Mouse (Mus musculus): ENCODE results near the gene Cln6.
"Not testable (repeated sequence)": the region's sequence is repeated elsewhere in the genome, so short reads cannot be mapped to it uniquely, and the experiment has no call there.

Cln6 gene

GRCm38 (mm10) chr9:62838506-62839171 lies at the start of gene Cln6:
TSS of gene Cln6 (plus strand) at chr9:62838785.
- DNase-seq (ENCODE audit: low spot score in 2 of 2): peak; percentile 67 to 68

GRCm38 (mm10) chr9:62789856-62790255 lies 48.7 kb upstream of the Cln6 start:
- no peak for DNase-seq (ENCODE audit: low spot score in 2 of 2)

- not testable (repeated sequence) for DNase-seq (ENCODE audit: low spot score in 2 of 2)
Measured at GRCm38 (mm10) chr9:62799218-62799617, 39.4 kb upstream of the Cln6 start.

GRCm38 (mm10) chr9:62810095-62810494 lies 28.5 kb upstream of the Cln6 start:
- no peak for DNase-seq (ENCODE audit: low spot score in 2 of 2)

GRCm38 (mm10) chr9:62810543-62811515 lies 27.8 kb upstream of the Cln6 start:
- DNase-seq (ENCODE audit: low spot score in 2 of 2): peak; percentile 62 to 66

- peak; percentile 92 to 93 for DNase-seq (ENCODE audit: low spot score in 2 of 2)
Measured at GRCm38 (mm10) chr9:62811516-62812121, 27.0 kb upstream of the Cln6 start, which contains the start of gene Fem1b. TSS of gene Fem1b (minus strand) at chr9:62811934.

- no peak for DNase-seq (ENCODE audit: low spot score in 2 of 2)
Measured at GRCm38 (mm10) chr9:62812216-62813049, 26.2 kb upstream of the Cln6 start.

- no peak for DNase-seq (ENCODE audit: low spot score in 2 of 2)
Measured at GRCm38 (mm10) chr9:62814751-62815150, 23.8 kb upstream of the Cln6 start.

GRCm38 (mm10) chr9:62816323-62817098 lies 22.1 kb upstream of the Cln6 start:
- DNase-seq (ENCODE audit: low spot score in 2 of 2): no peak

GRCm38 (mm10) chr9:62817099-62817571 lies 21.4 kb upstream of the Cln6 start:
- DNase-seq (ENCODE audit: low spot score in 2 of 2): no peak

- DNase-seq (ENCODE audit: low spot score in 2 of 2): no peak
Measured at GRCm38 (mm10) chr9:62817828-62818614, 20.6 kb upstream of the Cln6 start.

GRCm38 (mm10) chr9:62819494-62819893 lies 19.1 kb upstream of the Cln6 start:
- no peak for DNase-seq (ENCODE audit: low spot score in 2 of 2)

- DNase-seq (ENCODE audit: low spot score in 2 of 2): not testable (repeated sequence)
Measured at GRCm38 (mm10) chr9:62819910-62820309, 18.7 kb upstream of the Cln6 start.

- DNase-seq (ENCODE audit: low spot score in 2 of 2): no peak
Measured at GRCm38 (mm10) chr9:62820829-62821228, 17.8 kb upstream of the Cln6 start.

- no peak for DNase-seq (ENCODE audit: low spot score in 2 of 2)
Measured at GRCm38 (mm10) chr9:62821811-62822210, 16.8 kb upstream of the Cln6 start.

- DNase-seq (ENCODE audit: low spot score in 2 of 2): no peak
Measured at GRCm38 (mm10) chr9:62825791-62826393, 12.7 kb upstream of the Cln6 start.

- no peak for DNase-seq (ENCODE audit: low spot score in 2 of 2)
Measured at GRCm38 (mm10) chr9:62826456-62826855, 12.1 kb upstream of the Cln6 start.

- peak in 1 of 2 experiments; percentile 40 for DNase-seq (ENCODE audit: low spot score in 2 of 2)
Measured at GRCm38 (mm10) chr9:62827939-62828652, 10.5 kb upstream of the Cln6 start.

Data from spleen, postnatal 10 days (tissue).